Mouse (Mus musculus): ENCODE measurements around the gene Adipor2.

DNA sequence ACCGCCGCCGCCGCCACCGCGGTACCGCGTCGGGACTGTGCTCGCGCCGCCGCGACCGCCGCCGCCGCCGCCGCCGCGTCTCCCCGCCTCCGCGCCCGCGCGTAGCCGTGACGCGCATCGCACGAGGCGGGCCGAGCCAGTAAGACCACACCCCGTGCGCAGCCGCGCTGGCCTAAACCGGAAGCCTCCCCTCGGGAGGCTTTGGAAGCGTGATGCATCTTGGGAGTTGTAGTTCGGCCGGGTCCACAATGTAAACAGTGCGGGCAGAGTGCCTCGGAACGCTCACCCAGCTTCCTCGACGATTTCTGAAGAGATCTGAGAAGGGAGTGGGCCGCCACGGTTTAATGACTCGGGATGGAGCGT lies 28.9 kb downstream of the Adipor2 start:
- TF ChIP-seq CTCF (IDR thresholded peaks at IDR 0.05; ENCODE audit: low read depth, low read length), result no peak
- TF ChIP-seq POLR2A (IDR thresholded peaks at IDR 0.05; ENCODE audit: extremely low read depth, insufficient read depth, low read length), result no peak
